Mouse (Mus musculus) kidney, postnatal 36 days (tissue): ENCODE data around the gene Gm21885.
"Not testable (repeated sequence)": the region's sequence is repeated elsewhere in the genome, so short reads cannot be mapped to it uniquely, and the experiment has no call there.

Experiments used
- DNase-seq, 2 experiments: peaks; one replicate each; pipeline ENCODE4 v3.0.0; 2021 to 2022; ENCODE audit warnings: mixed read lengths in 2 of 2

Gm21885 gene

DNA sequence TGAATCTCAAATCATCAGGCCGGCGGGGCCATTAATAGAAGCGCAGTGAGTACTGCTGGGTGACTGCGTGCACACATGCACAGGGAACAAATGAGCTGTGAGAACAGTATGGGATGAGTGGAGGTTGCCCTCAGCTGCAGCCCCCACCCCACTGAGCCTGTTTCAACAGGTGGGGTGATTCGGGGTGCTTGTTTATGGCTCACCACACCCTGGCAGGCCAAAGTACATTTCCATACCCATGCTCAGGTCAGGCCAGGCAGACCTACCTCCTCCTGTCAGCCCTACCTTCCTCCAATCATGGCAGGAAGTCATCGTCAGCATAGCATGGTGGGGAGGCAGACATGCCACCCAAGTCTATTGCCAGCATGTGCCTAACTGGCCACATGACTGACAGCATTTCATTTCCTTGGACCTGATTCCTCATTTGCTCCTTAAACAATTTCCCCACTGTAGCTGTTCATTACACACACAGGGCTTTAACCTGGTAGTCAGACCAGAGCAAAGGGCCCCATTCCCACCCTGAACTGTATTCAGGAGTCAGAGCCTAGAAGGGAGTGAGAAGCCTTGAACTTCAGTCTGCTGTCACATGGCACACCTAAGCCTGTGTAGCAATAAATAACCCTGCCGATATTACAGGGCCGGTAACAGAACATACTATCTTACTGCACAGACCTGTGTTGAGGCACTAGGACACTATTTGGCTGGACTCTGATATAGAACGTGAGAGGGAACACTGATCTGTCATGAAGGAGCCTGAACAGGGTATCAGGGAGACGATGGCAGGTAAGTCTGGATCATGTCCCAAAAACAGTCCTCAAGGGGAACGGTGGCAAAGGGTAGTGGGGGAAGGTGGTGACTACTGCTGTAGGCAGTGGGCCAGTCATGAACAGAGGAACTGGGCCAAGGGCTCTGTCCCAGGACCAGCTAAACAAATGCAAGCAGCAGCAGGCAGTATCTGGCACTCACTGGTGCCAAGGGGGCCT is at the start of gene Gm21885:
Gene Gm21885 (plus strand): TSS at position 675 of the 983 bp plus-strand sequence.
- DNase-seq = no peak

DNA sequence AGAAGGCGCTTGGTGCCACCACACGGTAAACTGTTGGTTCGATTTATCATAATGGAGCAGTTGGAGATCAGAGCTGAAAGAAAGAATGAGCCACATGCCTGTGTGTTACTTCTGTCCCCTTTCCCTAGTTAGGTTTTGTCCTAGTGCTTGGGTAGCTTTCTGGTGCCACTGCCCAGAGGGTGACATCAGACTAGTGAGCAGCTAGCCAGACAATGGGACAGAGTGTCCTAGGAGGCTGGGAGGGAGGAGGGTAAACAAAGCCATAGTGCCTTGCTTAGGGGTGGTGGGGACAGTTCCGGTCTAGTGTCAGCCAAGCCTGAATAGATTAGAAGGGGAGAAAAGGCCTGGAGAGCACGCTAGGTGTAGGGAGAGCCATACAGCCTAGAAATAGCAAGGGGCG is 48.3 kb upstream of the Gm21885 start:
- DNase-seq = no peak

DNA sequence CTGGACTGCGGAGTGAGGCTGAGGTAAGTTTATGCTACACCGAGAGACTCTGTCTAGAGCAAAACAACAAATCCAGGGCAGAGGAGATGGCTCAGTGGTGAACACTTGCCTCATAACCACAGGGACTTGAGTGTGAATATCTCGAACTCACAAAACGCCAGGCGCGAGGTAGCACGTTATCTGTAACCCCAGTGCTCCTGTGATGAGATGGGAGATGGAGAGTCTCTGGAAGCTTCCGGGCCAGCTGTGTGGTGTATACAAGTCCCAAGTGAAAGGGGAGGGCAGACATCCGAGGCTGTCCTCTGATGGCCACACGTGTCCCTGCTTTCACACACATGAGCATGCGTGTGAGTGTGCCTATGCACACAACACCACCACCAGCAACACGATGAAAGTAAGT is 47.3 kb upstream of the Gm21885 start:
- DNase-seq = no peak

DNA sequence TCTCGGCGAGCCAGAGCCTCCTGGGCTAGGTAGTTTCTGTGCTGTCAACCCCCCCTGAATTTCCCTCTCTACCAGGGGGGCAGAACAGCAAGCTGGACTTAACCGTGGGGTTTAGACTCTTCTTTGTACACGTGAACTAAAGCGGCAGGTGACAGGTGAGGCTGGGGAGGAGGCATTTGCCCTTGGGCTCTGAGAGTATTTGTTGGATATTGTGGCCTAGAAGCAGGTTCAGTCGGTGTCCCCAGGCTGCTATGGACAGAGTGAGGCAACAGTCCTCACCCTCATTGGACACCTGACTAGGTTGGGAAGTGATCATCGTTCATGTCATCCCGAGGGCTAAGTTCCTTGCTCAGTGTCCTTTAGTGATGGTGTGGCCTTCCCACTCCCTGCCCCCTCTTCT is 46.8 kb upstream of the Gm21885 start:
- no peak for DNase-seq

DNA sequence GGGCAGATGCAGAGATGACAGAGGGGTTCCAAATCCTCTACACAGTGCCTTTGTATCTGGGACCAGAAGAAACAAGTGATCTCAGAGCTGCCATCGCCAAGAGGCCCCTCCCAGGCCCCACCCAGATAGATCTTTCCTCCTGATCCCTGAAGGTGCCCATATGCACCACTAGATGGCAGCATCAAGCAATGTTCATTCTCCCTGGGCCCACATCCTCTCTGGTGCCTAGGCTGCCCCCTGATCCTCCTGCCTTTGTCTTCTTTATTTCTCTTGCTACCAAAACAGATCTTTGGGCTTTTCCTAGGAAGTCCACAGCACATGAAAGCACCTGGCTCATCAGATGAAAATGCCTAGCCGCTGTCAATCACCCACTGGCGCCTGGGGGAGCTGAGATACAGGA is 45.6 kb upstream of the Gm21885 start:
- DNase-seq = peak; percentile 73

DNA sequence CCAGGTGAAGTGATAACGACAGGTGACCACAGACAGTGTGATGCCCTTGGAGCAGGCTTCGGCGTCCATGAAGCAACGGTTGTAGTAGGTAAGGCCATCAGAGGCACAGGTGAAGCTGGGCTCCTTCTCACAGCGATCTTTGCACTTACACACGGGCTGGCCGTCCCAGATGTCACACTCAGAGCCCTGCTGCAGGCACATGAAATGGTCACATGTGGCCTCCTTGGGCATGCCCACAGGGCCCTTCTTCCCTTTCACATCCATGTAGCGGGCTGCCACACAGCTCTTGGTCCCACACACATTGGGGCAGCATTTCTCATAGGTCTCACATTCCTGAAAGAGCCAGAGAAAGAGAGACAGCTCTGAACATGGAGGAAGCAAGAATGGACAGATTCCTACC is 42.9 kb upstream of the Gm21885 start:
- DNase-seq = no peak

DNA sequence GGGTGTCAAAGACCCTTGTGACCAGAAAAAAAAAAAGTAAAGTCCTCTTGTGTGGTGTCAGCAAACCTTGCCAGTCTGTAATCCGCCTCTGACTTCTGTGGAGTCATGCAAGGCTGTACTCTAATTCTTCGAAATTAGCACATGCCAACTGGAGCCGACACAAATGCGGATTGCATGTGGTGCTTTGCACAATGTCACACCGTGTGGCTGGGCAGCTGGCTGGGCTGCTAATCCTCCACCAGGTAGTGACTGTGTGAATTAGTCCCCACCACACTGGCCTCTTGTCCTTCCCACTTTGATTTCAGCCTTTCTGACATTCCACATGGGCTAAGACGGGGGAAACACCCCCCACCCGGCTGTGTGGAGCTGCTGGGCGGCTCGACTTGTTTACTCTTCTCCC is 42.0 kb upstream of the Gm21885 start:
- DNase-seq = no peak

DNA sequence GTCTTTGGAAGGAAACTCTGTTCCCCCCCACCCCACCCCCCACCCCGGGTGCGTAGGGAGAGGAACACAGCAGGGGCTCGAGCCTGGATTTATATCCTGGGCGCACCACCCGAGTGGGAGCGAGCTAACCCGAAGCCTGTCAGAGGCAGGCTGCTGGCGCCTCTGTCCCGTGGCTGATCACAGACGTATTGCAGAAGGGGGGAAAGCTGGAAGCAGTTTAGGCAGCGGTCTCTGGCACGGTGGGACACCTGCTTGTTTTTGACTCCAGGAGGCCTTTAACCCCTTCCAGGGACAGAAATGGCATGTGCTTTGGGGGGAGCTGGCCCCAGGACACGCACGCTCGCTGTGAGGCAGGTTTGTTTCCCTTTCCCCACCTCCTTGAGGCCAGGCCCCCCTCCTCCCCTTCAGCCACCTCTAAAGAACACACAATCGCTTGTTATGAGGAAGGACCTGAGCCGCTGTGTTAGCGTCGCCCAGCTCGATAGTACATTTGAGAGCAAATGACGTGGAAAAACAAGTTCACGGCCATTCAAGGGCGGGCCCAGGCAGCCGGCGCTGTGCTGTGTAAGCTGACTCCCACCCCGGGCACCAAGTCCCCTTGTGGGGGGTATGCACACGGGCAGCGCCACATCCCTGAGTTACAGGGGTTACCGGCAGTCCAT is 38.8 kb upstream of the Gm21885 start:
- peak in 1 of 2 experiments; percentile 43 for DNase-seq

DNA sequence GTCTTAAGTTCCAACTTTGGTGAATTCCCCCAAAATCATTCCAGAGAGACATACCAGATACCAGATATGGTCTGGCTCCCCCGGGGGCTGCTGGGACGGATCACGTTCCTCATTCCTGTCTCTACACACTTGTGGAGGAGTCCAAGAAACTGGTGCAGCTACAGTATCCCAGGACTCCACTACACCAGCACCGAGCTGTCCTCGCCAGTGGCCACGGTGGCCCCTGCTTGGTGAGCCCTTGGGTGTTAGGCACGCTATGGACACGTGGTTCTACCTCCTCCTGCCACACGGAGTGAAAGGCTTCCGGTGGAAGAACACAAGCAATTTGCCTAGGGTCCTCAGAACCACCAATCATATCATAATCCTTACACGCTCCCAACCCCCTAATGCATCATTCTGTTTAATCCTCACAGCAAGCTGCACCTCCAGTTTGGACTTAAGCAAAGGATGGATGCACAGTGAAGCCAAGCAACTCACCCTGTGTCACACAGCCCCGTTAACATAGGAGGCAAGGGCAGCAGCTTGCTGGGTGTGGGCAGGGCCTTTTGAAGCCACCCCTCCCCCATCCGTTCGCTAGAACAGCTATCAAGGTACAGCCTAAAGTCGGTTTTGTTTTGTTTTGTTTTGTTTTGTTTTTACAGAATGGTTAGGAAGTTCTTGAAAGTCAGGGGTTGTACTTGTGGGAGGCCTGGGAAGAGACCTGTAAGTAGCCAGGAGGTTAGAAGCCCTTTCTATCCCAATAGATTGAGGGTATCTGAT is 38.1 kb upstream of the Gm21885 start:
- peak in 1 of 2 experiments; percentile 10 for DNase-seq

DNA sequence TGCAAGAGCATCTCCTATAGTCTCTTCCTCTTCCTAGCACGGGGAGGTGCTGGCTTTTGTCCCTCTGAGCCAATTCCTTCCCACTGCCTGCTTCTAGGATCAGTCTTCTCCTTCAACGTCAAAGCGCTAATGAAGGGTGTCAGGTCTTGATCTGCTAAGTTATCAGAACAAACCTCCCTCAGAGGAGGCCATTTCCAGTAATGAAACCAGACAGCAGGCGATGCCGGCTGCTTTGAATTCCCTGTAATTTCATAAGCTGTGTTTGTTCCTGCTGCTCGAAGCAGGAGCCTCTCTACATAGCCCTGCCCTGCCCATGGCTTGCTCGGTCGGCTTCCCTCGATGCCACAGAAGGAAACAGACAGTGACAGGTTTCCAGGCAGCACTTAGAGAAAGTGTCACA is 37.3 kb upstream of the Gm21885 start:
- no peak for DNase-seq

DNA sequence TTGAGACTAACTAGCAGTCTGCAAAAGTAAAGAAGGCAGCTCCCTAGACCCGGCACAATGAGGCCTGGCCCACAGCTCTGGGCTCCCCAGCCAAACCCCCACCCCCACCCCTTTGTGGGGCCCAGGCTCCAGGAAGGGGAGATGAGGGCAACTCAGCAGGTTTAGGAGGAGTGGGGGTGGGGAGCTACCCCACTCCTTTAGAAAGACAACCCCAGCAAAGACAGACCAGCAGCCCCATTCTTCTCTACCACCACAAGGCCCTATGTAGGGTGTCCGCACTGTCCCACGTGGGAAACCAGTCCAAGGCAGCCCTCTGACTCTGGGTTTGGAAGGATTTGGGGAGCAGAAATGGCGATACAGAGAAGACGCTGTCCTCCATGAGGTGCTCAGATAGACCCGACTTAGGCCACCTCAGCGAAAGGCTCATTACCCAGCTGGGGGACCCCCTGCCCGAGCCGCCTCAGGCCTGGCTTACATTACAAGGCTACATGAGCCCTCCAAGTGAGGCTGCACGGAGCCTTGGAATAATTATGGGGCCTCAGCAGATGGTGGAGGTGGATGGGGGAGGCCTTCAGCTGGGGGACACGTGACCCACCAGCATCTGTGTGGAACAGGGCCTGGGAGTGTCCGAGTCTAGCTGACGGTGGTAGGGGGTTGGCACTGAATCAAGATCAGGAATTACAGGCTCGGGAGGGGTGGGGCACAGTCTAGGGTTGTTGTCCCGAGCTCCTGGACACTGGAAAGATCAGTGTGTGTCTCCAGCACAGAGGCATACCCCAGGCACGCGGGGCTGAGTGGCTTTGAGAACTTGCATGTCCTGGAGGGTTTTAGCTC is 35.5 kb upstream of the Gm21885 start, which contains the start of gene Wfikkn2:
Gene Wfikkn2 (minus strand): TSS at position 51 of the 834 bp plus-strand sequence.
- no peak for DNase-seq

DNA sequence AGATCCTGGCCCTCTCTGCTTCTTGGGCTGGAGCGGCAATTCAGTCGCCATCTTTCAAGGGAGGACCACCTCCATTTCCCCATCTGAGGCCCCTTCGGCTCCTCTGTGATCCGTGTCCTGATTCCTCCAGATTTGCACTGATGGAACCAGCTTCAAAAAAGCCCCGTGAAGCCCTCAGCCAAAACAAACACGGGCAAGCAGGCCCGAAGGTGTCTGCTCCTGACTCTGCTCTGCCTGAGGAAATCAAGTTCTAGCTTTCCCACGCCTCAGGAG is 34.9 kb upstream of the Gm21885 start:
- DNase-seq = no peak

DNA sequence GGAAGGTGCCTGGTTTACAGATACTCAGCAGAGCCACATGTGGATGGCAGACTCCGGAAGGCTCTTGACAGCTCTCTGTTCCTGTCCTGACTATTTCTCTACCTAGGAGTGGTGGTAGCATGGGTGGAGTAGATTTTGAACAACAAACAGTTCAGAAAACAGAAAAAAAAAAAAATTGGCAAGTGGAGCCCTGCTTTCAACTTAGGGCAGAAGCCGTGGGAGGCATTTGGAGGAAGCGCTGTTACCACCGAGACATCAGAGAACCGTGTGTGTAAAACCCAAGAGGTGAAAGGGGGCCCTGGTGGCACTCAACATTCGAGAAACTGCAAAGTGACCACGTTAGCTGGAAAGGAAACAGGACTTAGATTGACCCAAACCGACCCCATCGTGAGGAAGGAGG is 28.5 kb upstream of the Gm21885 start:
- no peak for DNase-seq

DNA sequence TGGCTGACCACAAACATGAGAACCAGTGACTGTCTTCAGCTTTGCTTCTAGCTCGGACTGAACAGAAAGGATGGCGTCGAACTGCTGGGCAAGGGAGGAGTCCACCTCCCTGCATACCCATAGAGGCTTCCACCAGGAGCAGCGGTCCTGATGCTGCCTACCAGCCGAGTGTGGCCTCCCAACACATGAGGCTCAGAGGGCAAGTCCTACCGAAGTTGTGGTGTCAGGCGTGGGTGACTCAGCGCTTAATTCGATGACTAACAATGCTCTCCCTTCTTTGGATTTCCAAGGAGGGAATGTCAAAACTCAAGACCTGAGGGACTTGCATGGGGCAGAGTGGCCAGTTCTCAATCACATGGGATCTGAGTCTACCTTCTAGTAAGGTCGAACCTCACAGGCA is 28.0 kb upstream of the Gm21885 start:
- DNase-seq = no peak

DNA sequence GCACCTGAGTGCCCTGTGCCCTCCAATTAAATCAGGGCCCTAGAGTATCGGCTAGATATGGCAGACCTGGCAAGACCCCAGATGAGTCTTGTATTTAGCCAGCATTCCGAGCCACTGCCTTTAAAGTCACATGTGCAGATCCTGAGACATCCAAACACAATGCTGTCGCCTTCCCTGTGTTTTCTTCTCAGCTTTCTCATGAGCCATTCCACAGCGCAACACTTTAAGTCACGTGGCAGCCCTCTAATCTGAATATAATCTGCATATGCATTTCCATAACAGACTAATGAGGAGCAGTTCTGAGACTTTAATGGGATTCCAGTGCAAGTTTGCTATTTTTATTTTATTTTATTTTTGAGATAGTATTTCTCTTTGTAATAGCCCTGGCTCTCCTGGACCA is 25.9 kb upstream of the Gm21885 start:
- DNase-seq = no peak

DNA sequence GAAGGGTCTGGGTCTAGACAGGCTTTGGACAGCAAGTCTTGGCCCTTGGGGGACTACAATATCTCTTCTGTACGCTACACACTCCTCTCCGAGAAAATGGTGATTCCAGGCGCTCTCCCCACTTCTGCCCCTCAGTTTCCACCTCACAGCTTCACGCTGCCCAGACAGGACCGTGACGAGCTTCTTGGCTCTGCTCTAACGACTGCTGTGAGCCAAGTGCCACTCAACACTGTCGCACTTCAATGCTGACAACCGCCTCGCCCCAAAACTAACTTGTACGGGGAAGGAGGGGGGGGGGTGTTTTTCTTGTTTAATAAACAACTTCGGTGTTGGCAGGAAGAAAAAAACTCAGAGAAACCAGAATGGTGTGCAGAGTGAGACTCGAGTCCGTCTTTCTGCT is 23.7 kb upstream of the Gm21885 start:
- DNase-seq = peak; percentile 15 to 43

DNA sequence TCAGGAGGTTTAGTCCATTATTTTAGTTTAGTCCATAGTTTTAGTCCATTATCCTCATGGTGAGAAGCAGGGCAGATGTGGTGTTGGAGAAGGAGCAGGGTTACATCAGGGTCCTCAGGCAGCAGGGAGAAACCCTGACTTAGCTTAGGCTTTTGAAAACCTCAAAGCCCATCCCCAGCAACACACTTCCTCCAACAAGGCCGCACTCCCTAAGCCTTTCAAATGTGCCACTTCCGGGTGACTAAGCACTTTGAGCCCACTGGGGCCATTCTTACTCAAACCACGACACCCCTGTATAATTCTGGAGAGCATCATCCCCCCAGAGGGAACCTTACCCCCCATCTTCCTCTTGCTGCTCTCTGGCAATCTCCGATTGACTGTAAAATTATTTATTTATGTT is 21.9 kb upstream of the Gm21885 start:
- no peak for DNase-seq

DNA sequence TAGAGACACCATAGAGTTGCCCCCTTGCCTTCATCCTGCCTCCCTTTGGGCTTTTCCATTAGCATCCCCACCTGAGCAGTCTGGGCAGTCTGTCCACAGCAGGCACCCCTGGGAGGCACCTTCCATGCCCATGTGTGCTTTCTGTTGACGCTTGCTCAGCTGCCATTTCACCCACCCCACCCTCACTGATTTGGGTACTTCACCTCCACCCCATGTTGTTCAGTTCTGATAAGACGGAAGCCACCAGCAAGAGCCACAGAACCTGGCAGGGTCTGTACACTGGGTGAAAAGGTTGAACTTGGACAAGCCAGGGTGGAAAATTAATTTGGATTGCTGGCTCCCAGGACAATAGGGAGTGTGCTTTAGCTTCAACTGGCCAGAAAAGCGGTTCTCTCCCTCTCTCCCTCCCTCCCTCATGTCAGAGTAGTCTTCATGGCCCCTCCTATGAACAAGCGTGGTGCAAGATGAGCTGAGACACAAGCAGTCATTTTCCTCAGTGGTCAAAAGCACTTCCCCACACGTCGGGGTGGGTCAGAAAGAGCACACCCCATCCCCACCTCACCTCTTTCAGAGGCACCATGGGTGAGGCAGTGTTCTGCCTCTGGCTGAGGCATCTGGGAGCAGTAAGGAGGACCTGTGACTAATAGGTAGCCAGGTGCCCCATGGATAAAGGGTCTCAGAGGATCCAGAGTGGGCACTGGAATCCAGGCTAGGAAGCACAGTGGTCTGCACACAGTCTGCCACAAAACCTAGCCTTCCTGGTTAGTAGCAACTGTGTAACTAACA is 19.9 kb upstream of the Gm21885 start:
- DNase-seq = no peak

DNA sequence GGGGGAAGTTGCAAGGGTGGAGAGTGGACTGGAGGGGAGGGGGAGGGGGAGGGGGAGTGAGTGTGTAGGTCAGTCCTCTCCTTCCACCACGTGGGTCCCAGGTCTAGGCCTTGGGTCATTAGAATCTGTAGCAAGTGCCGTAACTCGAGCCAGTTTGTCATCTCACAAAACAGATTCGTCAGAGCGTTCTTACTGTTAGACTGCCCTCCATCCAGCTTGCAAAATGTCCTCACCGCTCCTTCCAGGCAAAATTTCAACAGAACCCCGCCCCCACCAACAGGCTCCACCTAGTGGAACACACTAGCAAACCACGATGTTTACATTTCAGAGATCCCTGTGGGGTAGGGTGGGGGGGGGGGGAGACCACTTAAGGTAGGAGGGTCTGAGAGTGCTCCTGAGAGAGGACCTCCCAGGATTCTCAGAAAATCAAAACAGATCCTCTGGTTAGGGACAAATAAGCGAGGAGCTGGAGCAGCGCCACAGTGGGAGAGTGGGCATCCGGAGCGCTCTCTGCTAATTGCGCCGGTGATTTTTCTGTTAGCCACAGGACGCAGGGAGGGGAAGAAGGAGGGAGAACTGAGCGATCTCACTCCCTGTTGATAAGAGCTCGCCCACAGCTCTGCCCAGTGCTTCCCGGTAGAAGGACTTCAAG is 16.4 kb upstream of the Gm21885 start:
- DNase-seq = peak; percentile 64 to 80

DNA sequence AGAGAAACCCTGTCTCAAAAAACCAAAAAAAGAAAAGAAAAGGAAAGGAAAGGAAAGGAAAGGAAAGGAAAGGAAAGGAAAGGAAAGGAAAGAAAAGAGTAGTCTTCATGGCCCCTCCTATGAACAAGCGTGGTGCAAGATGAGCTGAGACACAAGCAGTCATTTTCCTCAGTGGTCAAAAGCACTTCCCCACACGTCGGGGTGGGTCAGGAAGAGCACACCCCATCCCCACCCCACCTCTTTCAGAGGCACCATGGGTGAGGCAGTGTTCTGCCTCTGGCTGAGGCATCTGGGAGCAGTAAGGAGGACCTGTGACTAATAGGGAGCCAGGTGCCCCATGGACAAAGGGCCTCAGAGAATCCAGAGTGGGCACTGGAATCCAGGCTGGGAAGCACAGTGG is 15.5 kb upstream of the Gm21885 start:
- not testable (repeated sequence) for DNase-seq

DNA sequence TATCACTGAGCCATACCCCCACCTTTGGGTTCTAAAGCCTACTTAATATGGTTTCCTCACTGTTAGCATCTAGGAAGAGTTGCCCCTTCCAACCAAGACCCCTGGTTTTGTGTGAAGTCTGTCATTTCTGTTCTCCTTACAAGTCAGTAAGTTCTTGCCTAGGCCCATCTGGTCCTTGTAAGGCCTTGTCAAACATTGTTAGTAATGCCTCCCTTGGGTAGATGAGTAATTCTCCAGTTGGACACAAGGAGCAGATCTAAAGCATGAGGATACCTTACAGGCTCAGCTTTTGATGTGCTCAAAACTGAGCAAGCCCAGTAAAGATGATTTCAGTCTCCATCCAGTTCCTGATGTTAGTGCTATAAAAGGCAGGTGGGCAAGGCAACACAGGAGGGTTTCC is 12.9 kb upstream of the Gm21885 start:
- DNase-seq = no peak
